Mouse (Mus musculus): ENCODE data around the gene Sipa1l2. TPM values are rescaled to one million over a fixed set of nuclear protein-coding genes. Genes with fewer than 3 reads are reported as not detected.

Gene Sipa1l2
- total RNA-seq, 2 experiments from 2014 or later, result 60.7 to 73.7 TPM

Other genes with a start within 250 kb of the Sipa1l2 start
- 1 to 10 TPM; 6.0 to 6.8 TPM for gene Map10, start 100.0 kb upstream of the Sipa1l2 start, total RNA-seq (2021)
- 10 to 100 TPM; 20.8 TPM for gene Ntpcr, start 160.2 kb upstream of the Sipa1l2 start, total RNA-seq (2021)